Mouse (Mus musculus) thymus, adult 2 months (tissue): ENCODE measurements around the gene Camkk1. TPM values are rescaled to one million over a fixed set of nuclear protein-coding genes. Genes with fewer than 3 reads are reported as not detected.

Experiments
- DNase-seq: peaks from one replicate; pipeline ENCODE4 v3.0.0; 2021
- H3K27ac ChIP-seq: fragments of 200-500 bp; 2 replicates; pipeline ENCODE4 v1.5.1; 2012; ENCODE audit warnings: low read length, control low read depth; ENCODE audit not compliant: control insufficient read depth, insufficient read depth
- H3K27me3 ChIP-seq: fragments of 200-500 bp; 2 replicates; pipeline ENCODE4 v1.6.1; 2012; ENCODE audit warnings: mild to moderate bottlenecking, low read length, moderate library complexity, mixed read lengths; ENCODE audit not compliant: control insufficient read depth, insufficient read depth
- H3K36me3 ChIP-seq: fragments of 200-500 bp; 2 replicates; pipeline ENCODE4 v1.6.1; 2012; ENCODE audit warnings: mild to moderate bottlenecking, low read length, moderate library complexity; ENCODE audit not compliant: control insufficient read depth, insufficient read depth
- H3K4me1 ChIP-seq: fragments of 200-500 bp; replicated peaks from 2 replicates; pipeline ENCODE4 v1.6.1; 2012; ENCODE audit warnings: low read length; ENCODE audit not compliant: control insufficient read depth, insufficient read depth
- H3K4me3 ChIP-seq: fragments of 200-500 bp; 2 replicates; pipeline ENCODE4 v1.5.1; 2012; ENCODE audit warnings: mild to moderate bottlenecking, low read length, control low read depth, moderate library complexity; ENCODE audit not compliant: control insufficient read depth, insufficient read depth
- CTCF ChIP-seq: fragments of 200-500 bp; IDR thresholded peaks from 2 replicates; pipeline ENCODE4 v1.5.1; 2012; ENCODE audit warnings: mild to moderate bottlenecking, control low read depth, low read length, moderate library complexity, borderline replicate concordance; ENCODE audit not compliant: control insufficient read depth, poor library complexity, insufficient read depth; ENCODE audit errors: extremely low read depth
- POLR2A ChIP-seq: fragments of 200-500 bp; IDR thresholded peaks from 2 replicates; pipeline ENCODE4 v1.6.1; 2012; ENCODE audit warnings: mild to moderate bottlenecking, low read length, control low read depth, moderate library complexity; ENCODE audit not compliant: control insufficient read depth, poor library complexity, insufficient read depth; ENCODE audit errors: extremely low read depth
- WGBS: fragments of 180-500 bp; shearing (Covaris S2); methylation state at CpG from one replicate; pipeline ENCODE4 v1.1.7; 2018; 5-methylcytosine and 5-hydroxymethylcytosine counted together
- polyA plus RNA-seq: library from polyadenylated mRNA; depleted of rRNA; stranded (reverse); fragments of >200 nt; gene quantifications from 2 replicates; pipeline ENCODE4 v1.2.3, GENCODE M21; 2012

The Camkk1 gene
- polyA plus RNA-seq, 1 experiment: 40.0 TPM

DNA sequence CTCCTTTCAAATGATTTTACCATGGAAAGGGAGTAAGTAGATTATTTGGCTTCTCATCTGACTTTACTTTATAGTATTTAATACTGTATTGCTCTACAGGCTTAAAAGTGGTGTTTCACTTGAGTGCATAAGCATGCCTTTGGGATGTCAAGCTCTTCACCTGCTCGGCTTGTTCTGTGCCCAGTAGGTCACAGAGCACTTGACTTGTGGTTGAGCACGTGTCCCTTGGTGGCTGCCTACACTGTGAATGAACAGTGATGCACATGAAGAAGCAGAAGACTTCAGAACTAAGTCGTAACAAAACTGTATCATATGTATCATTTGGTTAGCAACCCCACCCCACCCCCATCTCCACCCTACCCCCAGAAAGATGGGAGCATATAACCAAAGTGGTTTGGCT is 61.5 kb downstream of the Camkk1 start:
- DNase-seq: no peak
- Histone ChIP-seq H3K27ac (no peak overlapping the region), H3K27me3 (no peaks in the 10 kb centered on the region), H3K36me3 (peaks cover 54% of the 10 kb centered on the region), H3K4me1 (peaks cover 10% of the 10 kb centered on the region), H3K4me3 (no peak overlapping the region)
- 89% methylated on average over 3 of the region's 3 CpGs for WGBS
- TF ChIP-seq POLR2A: no peak
- TF ChIP-seq CTCF: no peak

GRCm38 (mm10) chr11:73084303-73084702 is 65.5 kb downstream of the Camkk1 start:
- Histone ChIP-seq H3K36me3 (peaks cover 14% of the 10 kb centered on the region), H3K27ac (peak overlapping the region; percentile 59; the same call in 1 of the 2 replicates), H3K4me3 (no peak overlapping the region), H3K4me1 (peaks cover 11% of the 10 kb centered on the region), H3K27me3 (no peaks in the 10 kb centered on the region)
- no peak for TF ChIP-seq CTCF
- TF ChIP-seq POLR2A: no peak
- peak; percentile 27 for DNase-seq
- 8% methylated on average over 6 of the region's 6 CpGs for WGBS

- Histone ChIP-seq H3K27me3 (no peaks in the 10 kb centered on the region), H3K36me3 (peaks cover 10% of the 10 kb centered on the region), H3K4me3 (no peak overlapping the region), H3K4me1 (peaks cover 11% of the 10 kb centered on the region), H3K27ac (peak overlapping the region; percentile 59; the same call in 1 of the 2 replicates)
- no peak for DNase-seq
- no peak for TF ChIP-seq POLR2A
- TF ChIP-seq CTCF: no peak
- 82% methylated on average over 10 of the region's 10 CpGs for WGBS
These were observed 66.0 kb downstream of the Camkk1 start for GRCm38 (mm10) chr11:73084804-73085231.

DNA sequence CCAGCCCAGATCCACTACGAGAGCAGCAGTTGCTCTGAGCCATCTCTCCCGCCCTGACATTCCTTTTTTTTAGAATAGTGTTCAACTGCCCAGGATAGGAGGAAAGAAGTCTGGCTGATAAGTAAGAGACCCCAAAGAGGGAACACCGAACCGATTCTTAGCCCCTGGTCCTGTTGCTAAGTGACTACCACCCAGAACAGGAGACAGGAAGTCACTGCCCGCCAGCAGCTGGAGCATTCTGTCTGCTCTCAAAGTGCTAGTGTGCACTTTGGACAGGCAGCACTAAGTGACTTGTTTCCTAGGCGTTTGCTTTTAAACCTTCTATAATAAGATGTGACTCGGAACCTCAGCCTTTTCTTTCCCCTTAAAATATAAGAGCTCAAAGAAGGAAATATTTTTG is 66.6 kb downstream of the Camkk1 start:
- H3K4me3 ChIP-seq: no peak overlapping the region
- H3K4me1 ChIP-seq: peaks cover 11% of the 10 kb centered on the region
- H3K36me3 ChIP-seq: peaks cover 10% of the 10 kb centered on the region
- no peaks in the 10 kb centered on the region for H3K27me3 ChIP-seq
- H3K27ac ChIP-seq: no peak overlapping the region
- peak; percentile 27 for DNase-seq
- no peak for TF ChIP-seq POLR2A
- TF ChIP-seq CTCF: no peak
- 33% methylated on average over 7 of the region's 7 CpGs for WGBS

GRCm38 (mm10) chr11:73087700-73088480 is 69.1 kb downstream of the Camkk1 start:
- Histone ChIP-seq H3K36me3 (no peaks in the 10 kb centered on the region), H3K27ac (no peak overlapping the region), H3K4me3 (no peak overlapping the region), H3K4me1 (peaks cover 17% of the 10 kb centered on the region), H3K27me3 (no peaks in the 10 kb centered on the region)
- WGBS: 72% methylated on average over 6 of the region's 6 CpGs
- DNase-seq: no peak
- TF ChIP-seq CTCF (no peak), POLR2A (no peak)

- no peak for TF ChIP-seq POLR2A
- no peak for TF ChIP-seq CTCF
- H3K4me1 ChIP-seq: peaks cover 28% of the 10 kb centered on the region
- H3K27ac ChIP-seq: peak within 1 kb of the TSS; percentile 41; the same call in 1 of the 2 replicates
- DNase-seq: no peak
- H3K27me3 ChIP-seq: no peaks in the 10 kb centered on the region
- H3K36me3 ChIP-seq: no peaks in the 10 kb centered on the region
- peak within 1 kb of the TSS; percentile 17 for H3K4me3 ChIP-seq
- WGBS: 50% methylated on average over 4 of the region's 4 CpGs
These were observed 71.5 kb downstream of the Camkk1 start, which contains the start of gene Itgae for GRCm38 (mm10) chr11:73090283-73090682. Gene Itgae, plus strand, starts transcription at chr11:73090583.
